ENCODE assay signal across 9 mouse cellular contexts in the genomic region with DNA sequence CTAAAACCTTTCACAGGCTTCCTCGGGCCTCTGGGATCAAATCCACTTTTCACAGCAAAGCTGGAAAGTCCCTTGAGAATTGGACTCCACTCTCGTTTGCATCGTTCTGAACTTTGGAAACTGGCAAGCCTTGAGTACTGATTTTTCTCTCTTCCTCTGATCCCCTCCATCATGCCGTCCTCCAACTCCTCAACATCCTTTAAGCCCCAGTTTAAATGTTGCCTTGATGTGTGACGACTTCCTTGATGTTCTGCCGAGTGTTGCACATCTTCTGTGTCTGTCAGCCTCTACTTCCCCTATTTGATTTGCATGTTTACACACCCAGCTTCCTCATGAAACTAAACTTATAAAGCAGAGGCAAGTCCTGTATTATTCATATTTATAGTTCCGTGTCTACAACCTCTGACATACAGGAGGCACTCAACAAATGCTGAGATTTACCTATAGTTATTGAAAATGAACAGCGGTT. TPM values are rescaled to one million over a fixed set of nuclear protein-coding genes. Genes with fewer than 3 reads are reported as not detected.
A peak's percentile ranks its signal among the peaks of the same experiment; 100 is the strongest.
DNase-seq lines count a peak whose midpoint lies in the region; TF ChIP-seq lines count a peak whose summit lies in the region.
"Had no signal": no experiment of that assay in that cellular context is flagged by ENCODE, and none has a peak within 500 bp of the region (broad histone marks: within the 10 kb centered on the region; RNA-seq: fewer than 3 reads in every experiment).

No protein-coding gene starts in this region.

- no peak overlapping the region for H3K27ac ChIP-seq in cortical plate, adult 2 months (ENCODE audit: insufficient read depth, low read length)
- 0 out of 2 replicates have a peak overlapping the region, but pooled peaks have one; percentile 20 for H3K27ac ChIP-seq in small intestine, adult 2 months (ENCODE audit: insufficient read depth, low read depth, low read length)

- no peak for TF ChIP-seq CTCF in cortical plate, adult 2 months (IDR thresholded peaks at IDR 0.05; ENCODE audit: extremely low read depth, insufficient read depth, low read length)
- no peak for TF ChIP-seq CTCF in small intestine, adult 2 months (IDR thresholded peaks at IDR 0.05; ENCODE audit: extremely low read depth, insufficient read length, insufficient replicate concordance, low read depth, low read length)

- H3K27me3 ChIP-seq in small intestine, adult 2 months (ENCODE audit: control insufficient read depth, insufficient read depth, low read length): 0 out of 2 replicates have a peak, but pooled peaks cover 11% of the 10 kb centered on the region

- WGBS in small intestine, adult 2 months: 24% methylated on average over 8 of the region's 8 CpGs

- H3K36me3 ChIP-seq in small intestine, adult 2 months (ENCODE audit: control insufficient read depth, insufficient read depth, low read length): no peaks in the 10 kb centered on the region
- H3K36me3 ChIP-seq: G1E had no signal

- no peak for TF ChIP-seq POLR2A in cortical plate, adult 2 months (IDR thresholded peaks at IDR 0.05; ENCODE audit: extremely low read depth, insufficient read depth, low read length)
- TF ChIP-seq POLR2A in small intestine, adult 2 months (IDR thresholded peaks at IDR 0.05; ENCODE audit: low read depth, low read length): no peak

- H3K4me3 ChIP-seq in cortical plate, adult 2 months (ENCODE audit: insufficient read depth, low read length): peak overlapping the region; percentile 80
- H3K4me3 ChIP-seq in small intestine, adult 2 months (ENCODE audit: low read depth, low read length): no peak overlapping the region

- peak; percentile 94 for DNase-seq in heart, adult 11 months
- no peak for DNase-seq in heart, postnatal 14 days
- peak; percentile 10 for DNase-seq in heart, postnatal 4 days
- peak; percentile 4 for DNase-seq in lung, postnatal 10 days
- no peak for DNase-seq in frontal cortex, postnatal 14 days (ENCODE audit: low spot score in 2 of 2)
- DNase-seq in thymus, postnatal 14 days: no peak

- H3K4me1 ChIP-seq in cortical plate, adult 2 months (ENCODE audit: control insufficient read depth, insufficient read depth, low read length): peaks cover 4% of the 10 kb centered on the region
- peaks cover 10% of the 10 kb centered on the region for H3K4me1 ChIP-seq in small intestine, adult 2 months (ENCODE audit: control insufficient read depth, insufficient read depth, insufficient read length, low read length)

- intact Hi-C loops in heart, postnatal 14 days (cut with DNase I): no loop called here

RNA-seq across cellular contexts. Expression of a gene that starts 1.0 kb away (rescaled TPM):
- total RNA-seq in heart, postnatal 14 days (2021): 1 to 10 TPM; 5.3 to 5.6 TPM
- 26.4 and 31.9 TPM in 2 replicates for polyA plus RNA-seq in cortical plate, adult 2 months (2012; rRNA removed)
- total RNA-seq in heart, postnatal 4 days (2021): 1 to 10 TPM; 5.2 to 6.7 TPM
- polyA plus RNA-seq in small intestine, adult 2 months (2012; rRNA removed): 37.5 and 73.6 TPM in 2 replicates
- total RNA-seq: G1E had no signal
- polyA plus RNA-seq: G1E had no signal

Comparison
In these comparisons a context has a peak if more than half of its experiments do, and no peak if none do; other contexts are left out.
1. DNase-seq: peak in heart, adult 11 months (single experiment), heart, postnatal 4 days (single experiment) and lung, postnatal 10 days (single experiment); none in heart, postnatal 14 days (0 of 2), frontal cortex, postnatal 14 days (0 of 2) and thymus, postnatal 14 days (single experiment).